Comparison of ENCODE assay signal across 13 mouse cellular contexts in genomic region chr5:33529771-33530170, GRCm38 (mm10).
A peak's percentile ranks its signal among the peaks of the same experiment; 100 is the strongest.
DNase-seq lines count a peak whose midpoint lies in the region; ATAC-seq and TF ChIP-seq lines count a peak whose summit lies in the region.
"Had no signal": no experiment of that assay in that cellular context is flagged by ENCODE, and none has a peak within 500 bp of the region (broad histone marks: within the 10 kb centered on the region; RNA-seq: fewer than 3 reads in every experiment).

No protein-coding gene starts in this region.

- no peaks in the 10 kb centered on the region for H3K36me3 ChIP-seq in heart, embryonic 14.5 days (ENCODE audit: control insufficient read depth, insufficient read depth, low read length)
- no peaks in the 10 kb centered on the region for H3K36me3 ChIP-seq in liver, postnatal 0 days (replicated peaks; ENCODE audit: insufficient read depth, low read length)

- no peak for ATAC-seq in heart, embryonic 14.5 days (ENCODE audit: insufficient number of reproducible peaks, insufficient read depth, low FRiP score, low read depth)
- no peak for ATAC-seq in liver, postnatal 0 days

- peak overlapping the region; percentile 40 for H3K4me2 ChIP-seq in heart, embryonic 14.5 days (ENCODE audit: low read length)
- peak overlapping the region; percentile 35; the same call in 1 of the 2 replicates for H3K4me2 ChIP-seq in liver, postnatal 0 days (ENCODE audit: low read depth, low read length)

- no peak for TF ChIP-seq EP300 in liver, postnatal 0 days (IDR thresholded peaks at IDR 0.05; ENCODE audit: low read depth)

- no peak for DNase-seq in heart, adult 8-10 months (ENCODE audit: low spot score)
- DNase-seq in lung, postnatal 14 days: peak; percentile 2
- DNase-seq in lung, postnatal 4 days: no peak
- peak; percentile 11 for DNase-seq in adrenal gland, adult 8-10 months
- DNase-seq in liver, postnatal 0 days: peak; percentile 18
- no peak for DNase-seq in MN1 (ENCODE audit: low spot score)
- no peak for DNase-seq in layer of hippocampus, postnatal 10 days (ENCODE audit: low spot score in 2 of 2)
- DNase-seq: cerebellum, postnatal 36 days; gastrocnemius, postnatal 25 days; left cerebral cortex, postnatal 4 days; midbrain, embryonic 14.5 days; thymus, adult 18-20 months had no signal

- 21% methylated on average over 12 of the region's 13 CpGs for WGBS in heart, embryonic 14.5 days
- 31% methylated on average over 11 of the region's 13 CpGs for WGBS in liver, postnatal 0 days (ENCODE audit: insufficient replicate concordance)

- H3K9me3 ChIP-seq in heart, embryonic 14.5 days (ENCODE audit: control insufficient read depth, low read length): no peaks in the 10 kb centered on the region
- no peaks in the 10 kb centered on the region for H3K9me3 ChIP-seq in liver, postnatal 0 days (ENCODE audit: low read length)

- no peak overlapping the region for H3K9ac ChIP-seq in heart, embryonic 14.5 days (ENCODE audit: low read length)
- no peak overlapping the region for H3K9ac ChIP-seq in liver, postnatal 0 days (replicated peaks)

- TF ChIP-seq CTCF in liver, postnatal 0 days (IDR thresholded peaks at IDR 0.05; ENCODE audit: low read depth): no peak

- H3K4me1 ChIP-seq in heart, embryonic 14.5 days (ENCODE audit: control insufficient read depth in 2 of 2, insufficient read depth in 2 of 2, low read length in 2 of 2): peaks cover 15 to 20% of the 10 kb centered on the region in 2 experiments
- peaks cover 5% of the 10 kb centered on the region; the same call in 1 of the 2 replicates for H3K4me1 ChIP-seq in liver, postnatal 0 days (ENCODE audit: insufficient read depth)

- peaks cover 14% of the 10 kb centered on the region; the same call in 1 of the 2 replicates for H3K27me3 ChIP-seq in heart, embryonic 14.5 days (ENCODE audit: control insufficient read depth, insufficient read depth, low read length)
- H3K27me3 ChIP-seq in liver, postnatal 0 days (ENCODE audit: insufficient read depth, low read length): peaks cover 23% of the 10 kb centered on the region

- no peak overlapping the region for H3K4me3 ChIP-seq in heart, embryonic 14.5 days (ENCODE audit: control insufficient read depth in 1 of 2, insufficient read depth in 1 of 2, low read depth in 1 of 2, low read length in 2 of 2)
- no peak overlapping the region for H3K4me3 ChIP-seq in liver, postnatal 0 days (ENCODE audit: low read depth, low read length)

- no peak overlapping the region for H3K27ac ChIP-seq in heart, embryonic 14.5 days (replicated peaks in 1 of 2; ENCODE audit: control insufficient read depth in 1 of 2, insufficient read depth in 1 of 2, low read depth in 2 of 2, low read length in 2 of 2)
- H3K27ac ChIP-seq in liver, postnatal 0 days (ENCODE audit: low read depth): no peak overlapping the region

Comparison
In these comparisons a context has a peak if more than half of its experiments do, and no peak if none do; other contexts are left out.
1. DNase-seq: peak in lung, postnatal 14 days (single experiment), adrenal gland, adult 8-10 months (single experiment) and liver, postnatal 0 days (single experiment); none in heart, adult 8-10 months (single experiment), lung, postnatal 4 days (0 of 2), MN1 (single experiment) and layer of hippocampus, postnatal 10 days (0 of 2).